Mouse (Mus musculus) thymus, postnatal 4 days (tissue): Measurements from ENCODE around the gene 6030445D17Rik.

Source experiments
- DNase-seq: peaks from one replicate; pipeline ENCODE4 v3.0.0; 2021

6030445D17Rik gene

DNA sequence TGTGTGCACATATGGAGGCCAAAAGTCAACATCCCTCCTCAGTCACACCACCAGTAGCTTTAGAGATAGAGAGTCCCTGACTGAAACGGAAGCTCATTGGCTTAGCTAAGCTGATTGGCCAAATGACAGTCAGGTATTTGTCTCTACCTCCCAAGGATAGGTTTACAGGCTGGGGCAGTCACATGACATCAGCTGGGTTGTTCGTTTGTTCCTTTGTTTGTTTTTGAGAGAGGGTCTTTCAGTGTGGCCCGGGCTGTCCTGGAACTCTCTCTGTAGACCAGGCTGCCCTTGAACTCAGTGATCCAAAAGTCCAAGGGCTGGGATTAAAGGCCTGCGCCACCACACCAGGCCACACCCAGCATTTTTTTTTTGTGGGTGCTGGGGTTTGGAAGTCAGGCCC lies 844 bp upstream of the 6030445D17Rik start:
- DNase-seq: no peak

DNA sequence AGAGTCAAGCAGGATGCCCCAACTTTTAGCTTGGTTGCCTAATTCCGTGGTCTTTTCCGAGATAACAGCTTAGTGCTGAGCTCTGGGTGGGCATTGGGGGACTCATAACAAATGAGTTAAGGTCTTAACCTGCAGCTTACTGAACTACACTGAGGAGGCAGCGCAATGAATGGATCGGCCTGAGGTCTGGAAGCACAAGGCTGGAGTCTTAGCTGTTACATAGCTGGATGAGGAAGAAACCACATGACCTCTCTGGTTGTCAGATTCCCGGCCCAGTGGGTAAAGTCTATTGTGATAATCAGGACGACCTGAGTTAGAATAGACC lies 327 bp upstream of the 6030445D17Rik start:
- no peak for DNase-seq

DNA sequence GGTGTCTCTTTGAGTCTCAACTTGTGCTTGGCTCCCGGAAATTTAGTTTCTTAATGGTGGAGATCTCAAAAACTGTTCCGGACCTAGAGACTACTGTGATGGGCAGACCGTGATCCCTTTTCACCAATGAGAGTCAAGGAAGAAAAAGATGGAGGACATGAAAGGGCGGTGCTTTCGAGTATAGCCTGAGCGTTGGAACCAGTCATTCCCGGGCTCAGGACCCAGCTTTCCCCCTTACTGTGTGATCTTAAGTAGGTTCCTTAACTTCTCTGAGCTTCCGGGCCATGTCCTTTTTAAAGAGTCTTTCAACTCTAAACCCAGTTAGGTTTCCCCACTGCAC lies 759 bp downstream of the 6030445D17Rik start:
- no peak for DNase-seq

DNA sequence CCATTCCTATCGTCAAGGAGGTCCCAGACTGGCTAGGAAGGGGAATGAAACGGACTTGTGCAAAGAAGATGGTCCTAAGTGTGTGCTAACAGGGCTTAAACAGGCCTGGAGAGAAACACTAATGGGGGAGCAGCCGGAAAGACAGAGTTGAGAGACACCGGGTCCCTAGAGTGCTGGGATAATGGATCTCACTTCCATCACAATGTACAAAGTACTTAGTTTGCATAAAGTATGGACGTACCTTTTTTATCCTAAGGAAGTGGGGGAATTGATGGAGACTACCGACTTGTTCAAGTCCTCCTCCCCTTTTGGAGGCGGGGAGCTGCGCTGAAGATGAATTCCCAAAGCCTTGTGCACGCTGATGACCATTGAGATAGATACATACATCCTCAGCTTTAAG lies 1.4 kb downstream of the 6030445D17Rik start:
- no peak for DNase-seq

DNA sequence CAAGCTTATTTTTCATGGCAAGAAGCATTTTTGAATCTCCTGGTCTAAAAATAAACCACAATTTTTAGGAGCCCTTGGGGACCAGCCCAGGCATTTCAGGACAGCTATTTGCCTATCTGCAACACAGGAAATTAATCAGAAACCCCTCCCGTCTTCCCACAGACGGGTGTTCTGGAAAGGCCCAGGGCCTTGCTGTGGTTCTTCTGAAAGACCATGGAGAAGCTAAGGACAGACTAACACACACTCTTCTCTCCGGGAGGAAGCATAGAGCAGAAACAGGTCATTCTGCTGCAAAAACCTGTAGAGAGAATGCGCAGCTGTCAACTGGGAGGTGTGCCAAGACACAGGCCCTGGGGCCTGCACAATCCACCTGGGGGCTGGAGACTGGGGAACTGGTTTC lies 4.2 kb downstream of the 6030445D17Rik start:
- no peak for DNase-seq

DNA sequence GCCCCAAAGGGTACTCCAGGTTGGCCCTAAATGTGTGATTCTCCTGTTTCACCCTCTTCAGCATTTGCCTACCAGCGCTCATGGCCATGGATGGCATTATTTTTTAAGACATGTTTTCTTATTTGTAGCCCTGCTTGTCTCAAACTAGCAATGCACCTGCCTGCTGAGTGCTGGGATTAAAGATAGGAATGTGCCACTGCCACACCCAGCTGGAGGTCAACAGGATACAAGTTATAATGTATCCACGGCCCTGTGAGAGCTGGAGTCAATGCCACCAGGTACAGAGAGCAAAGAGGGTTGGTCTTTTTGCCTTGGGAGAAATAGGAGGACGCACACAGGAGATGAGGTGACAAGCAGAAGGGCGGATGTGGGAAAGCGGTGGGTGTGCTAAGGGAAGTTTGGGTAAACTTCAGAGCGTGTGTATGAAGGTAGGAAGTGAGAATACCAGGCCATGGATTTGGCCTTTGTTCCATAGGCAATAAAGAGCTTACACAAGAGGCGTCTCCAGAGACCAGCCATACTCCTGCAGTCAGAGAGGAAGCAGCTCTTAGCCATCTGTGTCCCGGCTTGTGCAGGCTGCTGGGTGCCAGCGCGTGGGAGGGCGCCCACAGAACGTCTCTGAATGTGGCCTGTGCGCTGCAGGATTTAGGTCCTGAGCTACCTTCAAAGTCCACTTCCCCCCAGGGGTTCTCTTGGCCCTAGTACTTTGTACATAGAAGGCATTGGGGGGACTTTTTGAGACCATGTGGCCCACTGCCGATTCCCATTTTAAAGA lies 6.7 kb downstream of the 6030445D17Rik start:
- DNase-seq: peak; percentile 34

DNA sequence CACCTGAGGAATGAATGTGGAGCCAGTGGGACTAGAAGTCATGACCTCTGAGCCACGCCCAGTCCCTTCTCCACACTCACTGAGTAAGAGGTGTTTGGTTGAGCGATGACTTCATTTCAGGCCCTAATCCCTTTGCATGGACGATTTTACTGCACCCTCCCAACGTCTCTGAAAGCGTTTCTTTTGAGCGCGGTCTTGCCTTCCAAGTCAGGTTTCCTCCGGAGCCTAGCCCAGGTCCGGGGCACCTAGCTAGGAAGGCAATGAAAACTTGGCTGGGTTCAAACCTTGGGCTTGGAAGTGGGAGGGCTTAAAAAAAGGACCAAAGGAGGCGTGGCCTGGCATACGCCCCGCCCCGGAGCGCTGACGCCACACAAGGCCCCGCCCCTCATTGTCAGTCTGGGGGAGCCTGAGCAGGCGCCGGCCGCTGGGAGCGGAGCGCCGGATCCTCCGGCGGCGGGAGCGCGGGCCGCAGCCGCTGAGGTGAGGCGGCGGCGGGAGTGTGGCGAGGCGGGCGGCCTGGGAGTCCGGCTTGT lies 7.4 kb downstream of the 6030445D17Rik start, which contains the start of gene Luzp1:
Luzp1 (plus strand) TSS at position 391 of the 533 bp plus-strand sequence.
- peak; percentile 93 for DNase-seq

DNA sequence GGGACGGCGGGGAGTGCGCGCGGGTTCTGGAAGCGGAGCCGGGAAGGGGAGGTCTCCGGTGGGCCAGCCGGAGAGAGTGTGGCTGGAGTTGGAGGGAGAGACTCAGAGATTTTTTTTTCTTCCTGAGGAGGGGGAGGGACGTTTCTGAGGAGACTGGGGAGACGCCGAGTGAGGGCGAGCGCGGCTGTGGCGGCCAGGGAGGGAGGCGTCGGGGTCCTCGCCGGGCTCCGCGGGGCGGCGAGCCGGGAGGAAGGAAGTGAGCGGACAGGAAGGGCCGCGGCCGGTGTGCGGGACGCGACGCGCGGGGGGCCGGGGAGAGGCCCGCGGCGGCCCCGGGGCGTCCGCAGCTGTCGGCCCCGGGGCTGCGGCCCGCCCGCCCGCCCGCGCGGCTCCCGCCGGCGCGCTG lies 7.9 kb downstream of the 6030445D17Rik start:
- no peak for DNase-seq

DNA sequence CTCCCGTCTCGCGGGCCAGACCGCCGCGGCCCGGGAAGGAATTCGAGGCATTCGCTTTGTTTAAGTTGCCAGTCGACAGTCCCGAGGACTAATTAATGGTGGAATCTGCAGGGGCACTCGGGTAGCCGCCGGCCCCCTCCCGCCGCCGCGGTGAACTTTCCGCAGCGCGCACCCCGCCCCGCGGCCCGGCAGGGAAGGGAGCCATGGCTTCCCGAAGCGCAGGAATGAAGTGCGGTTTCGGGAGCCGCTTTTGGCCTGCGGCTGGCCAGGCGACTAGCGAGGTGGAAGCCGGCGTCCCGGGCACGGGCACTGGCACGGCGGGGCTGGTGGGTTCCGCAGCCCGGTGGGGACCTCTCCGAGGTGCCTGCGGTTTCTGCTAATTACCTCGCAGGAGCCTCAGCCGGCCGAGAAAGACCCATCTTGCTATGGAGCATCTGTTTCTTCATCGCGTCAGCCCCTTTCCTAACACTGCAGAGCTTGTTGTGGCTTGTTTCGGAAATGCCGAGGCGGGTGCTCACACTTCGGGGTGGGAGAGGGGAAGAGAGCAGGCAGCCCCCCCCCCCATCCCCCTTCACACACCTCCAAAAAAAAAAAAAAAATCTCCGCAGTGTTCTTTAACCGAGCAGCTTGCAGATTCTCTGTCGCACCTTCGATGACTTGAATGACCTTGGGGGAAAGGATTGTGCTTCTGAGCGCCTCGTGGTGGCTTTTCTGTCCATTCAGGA lies 8.5 kb downstream of the 6030445D17Rik start:
- DNase-seq: peak; percentile 50

DNA sequence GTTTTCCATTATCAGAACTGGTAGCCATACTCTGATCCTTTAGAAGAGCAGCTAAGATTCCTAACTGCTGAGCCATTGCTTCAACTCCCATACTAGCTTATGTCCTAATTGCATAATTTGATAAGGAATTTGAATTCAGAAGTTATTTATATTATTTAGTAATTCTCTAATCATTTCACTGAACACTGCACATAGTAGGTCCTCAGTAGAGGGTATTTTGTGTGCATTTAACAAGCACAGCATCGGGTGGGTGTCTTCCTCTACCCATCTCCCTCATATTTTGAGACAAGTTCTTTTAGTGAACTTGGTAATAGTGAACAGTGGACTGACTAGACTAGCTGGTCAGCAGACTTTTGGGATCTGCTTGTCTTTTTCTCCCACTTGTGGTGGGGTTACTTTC lies 14.6 kb downstream of the 6030445D17Rik start:
- DNase-seq: no peak

DNA sequence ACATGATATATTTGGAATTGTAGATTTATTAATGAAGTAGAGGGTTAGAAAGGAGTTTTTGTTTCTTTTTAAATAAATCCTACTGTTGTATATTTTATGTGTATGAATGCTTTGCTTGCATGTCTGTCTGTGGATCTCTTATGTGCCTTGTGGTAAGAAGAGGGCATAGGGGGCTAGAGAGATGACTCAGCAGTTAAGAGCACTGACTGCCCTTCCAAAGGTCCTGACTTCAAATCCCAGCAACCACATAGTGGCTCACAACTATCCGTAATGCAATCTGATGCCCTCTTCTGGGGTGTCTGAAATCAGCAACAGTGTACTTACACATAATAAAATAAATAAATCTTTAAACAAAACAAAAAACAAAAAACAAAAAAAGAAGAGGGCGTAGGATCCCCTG lies 24.5 kb downstream of the 6030445D17Rik start:
- no peak for DNase-seq

DNA sequence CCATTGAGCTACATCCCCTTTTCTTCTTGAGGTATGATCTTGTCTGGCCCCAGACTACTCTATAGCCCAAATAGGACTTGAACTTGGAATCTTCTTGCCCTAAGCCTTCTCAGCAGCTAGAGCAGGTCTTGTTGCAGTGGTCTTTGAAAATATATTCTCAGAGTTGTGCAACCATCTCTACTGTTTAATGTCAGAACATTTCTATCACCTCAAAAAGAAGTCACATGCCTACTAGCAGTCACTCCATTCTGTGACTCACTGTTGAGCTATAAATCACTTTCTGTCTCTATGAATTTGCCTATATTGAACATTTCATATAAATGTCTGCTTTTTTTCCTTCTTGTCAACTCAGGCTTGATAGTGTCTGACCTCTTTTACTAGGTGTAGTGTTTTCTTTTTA lies 33.9 kb downstream of the 6030445D17Rik start:
- no peak for DNase-seq

DNA sequence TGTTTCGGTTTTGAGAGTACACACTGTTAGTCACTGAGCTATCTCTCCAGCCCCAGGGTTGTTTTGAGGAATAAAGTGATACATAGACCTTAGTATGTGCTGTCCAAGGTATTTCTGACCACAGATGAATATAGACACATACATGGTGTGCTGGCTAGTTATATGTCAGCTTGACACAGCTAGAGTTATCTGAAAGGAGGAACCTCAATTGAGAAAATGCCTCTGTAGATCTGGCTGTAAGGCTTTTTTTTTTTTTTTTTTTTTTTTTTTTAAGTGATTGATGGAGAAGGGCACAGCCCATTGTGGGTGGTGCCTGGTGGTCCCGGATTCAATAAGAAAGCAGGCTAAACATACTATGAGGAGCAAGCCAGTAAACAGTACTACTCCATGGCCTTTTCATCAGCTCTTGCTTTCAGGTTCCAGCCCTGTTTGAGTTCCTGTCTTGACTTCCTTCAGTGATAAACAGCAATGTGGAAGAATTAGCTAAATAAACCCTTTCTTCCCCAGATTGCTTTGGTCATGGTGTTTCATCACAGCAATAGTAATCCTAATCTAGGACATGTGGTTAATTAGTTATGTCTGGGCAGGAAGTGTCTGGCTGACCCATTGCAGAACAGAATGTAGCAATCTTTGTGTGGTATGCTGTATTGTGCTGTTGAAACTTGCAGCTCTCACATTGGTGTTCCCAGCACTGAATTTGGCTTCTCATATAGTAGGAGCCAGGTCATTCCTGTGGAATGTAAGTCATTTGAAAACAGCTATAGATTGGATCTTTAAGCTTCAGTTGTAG lies 43.6 kb downstream of the 6030445D17Rik start:
- DNase-seq: no peak

DNA sequence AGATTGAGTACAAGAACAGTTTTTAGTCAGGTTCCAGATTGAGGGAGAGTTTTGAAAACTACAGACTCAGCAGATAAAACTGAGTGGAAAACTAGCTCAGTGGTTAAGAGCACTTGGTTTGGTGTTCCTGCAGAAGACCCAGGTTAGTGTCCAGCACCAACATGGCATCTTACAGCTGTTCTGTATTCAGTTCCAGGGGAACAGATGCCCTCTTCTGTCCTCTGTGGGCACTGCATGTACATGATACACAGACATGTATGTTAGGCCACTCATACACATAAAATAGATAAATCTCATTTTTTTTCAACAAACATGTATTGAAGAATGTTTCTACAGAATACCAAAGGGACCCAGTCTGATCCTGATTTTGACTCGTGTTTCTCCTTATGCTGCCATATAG lies 47.8 kb downstream of the 6030445D17Rik start:
- peak; percentile 68 for DNase-seq

DNA sequence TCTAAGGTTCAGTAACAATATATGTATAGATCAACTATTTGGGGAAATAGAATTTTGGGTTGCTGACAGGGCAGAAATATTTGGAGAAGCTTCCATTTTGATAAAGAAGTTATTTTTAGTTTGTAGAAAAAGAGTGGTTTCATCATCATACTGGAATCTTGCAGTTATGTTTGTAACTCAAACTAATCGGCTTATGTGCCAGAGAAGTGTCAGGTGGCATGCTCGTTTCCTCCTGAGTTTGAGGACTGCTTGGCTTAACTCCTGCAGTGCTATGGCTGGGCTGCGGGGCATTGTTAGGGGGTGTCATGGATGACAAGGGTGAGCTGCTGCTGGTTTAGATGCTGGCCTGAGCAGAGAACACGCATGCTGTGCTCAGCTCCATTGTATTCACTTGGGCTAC lies 49.7 kb downstream of the 6030445D17Rik start:
- DNase-seq: no peak

DNA sequence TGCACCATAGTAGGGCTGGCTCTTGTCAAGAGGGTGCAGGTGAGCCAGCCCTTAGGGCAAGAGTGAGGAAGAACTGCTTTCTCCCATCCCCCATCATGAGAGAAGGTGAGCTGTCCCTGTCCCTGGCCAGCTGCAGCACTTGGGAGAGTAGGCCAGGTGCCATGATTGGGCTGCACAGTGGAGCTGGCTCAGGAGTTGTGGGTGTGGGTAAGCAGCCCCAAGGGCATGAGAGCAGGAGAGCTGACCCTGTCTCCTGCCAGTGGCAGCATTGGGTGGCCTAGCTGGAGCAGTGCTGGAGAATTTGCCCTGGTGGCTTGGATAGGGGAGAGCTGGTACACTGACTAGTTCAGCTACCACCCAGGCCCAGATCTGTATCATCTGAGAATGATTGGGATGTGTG lies 50.9 kb downstream of the 6030445D17Rik start:
- no peak for DNase-seq
